Mouse (Mus musculus) forebrain, embryonic 15.5 days (tissue): ENCODE measurements at regions not wholly inside any gene's neighbourhood (a gene's known extent, or its start where the extent isn't known, plus 50 kb on each side); places are given as distances from the start of the nearest gene placed in this dataset.

Source experiments
- ATAC-seq: fragments of 200-750 bp; cut with Nextera tagmentation; replicated peaks from 2 replicates; pipeline ENCODE4 v1.8.0; 2017; ENCODE audit warnings: mild to moderate bottlenecking, moderate TSS enrichment, moderate library complexity
- H3K27ac ChIP-seq: fragments of 300-500 bp; sonication (generic); replicated peaks from 2 replicates; pipeline ENCODE4 v1.5.1; 2015; ENCODE audit warnings: mild to moderate bottlenecking, inconsistent platforms
- H3K27me3 ChIP-seq: fragments of 300-500 bp; sonication (generic); 2 replicates; pipeline ENCODE4 v1.6.1; 2015; ENCODE audit warnings: inconsistent platforms
- H3K36me3 ChIP-seq: fragments of 300-500 bp; sonication (generic); 2 replicates; pipeline ENCODE4 v1.6.1; 2015; ENCODE audit warnings: mild to moderate bottlenecking, inconsistent platforms
- H3K4me1 ChIP-seq: fragments of 300-500 bp; sonication (generic); 2 replicates; pipeline ENCODE4 v1.6.1; 2015; ENCODE audit warnings: inconsistent platforms
- H3K4me2 ChIP-seq: fragments of 300-500 bp; sonication (generic); replicated peaks from 2 replicates; pipeline ENCODE4 v1.6.1; 2015; ENCODE audit warnings: mild to moderate bottlenecking, inconsistent platforms
- H3K4me3 ChIP-seq: fragments of 300-500 bp; sonication (generic); 2 replicates; pipeline ENCODE4 v1.5.1; 2015; ENCODE audit warnings: mild to moderate bottlenecking, inconsistent platforms
- H3K9ac ChIP-seq: fragments of 300-500 bp; sonication (generic); replicated peaks from 2 replicates; pipeline ENCODE4 v1.6.1; 2015; ENCODE audit warnings: mild to moderate bottlenecking, inconsistent platforms
- H3K9me3 ChIP-seq: fragments of 300-500 bp; sonication (generic); 2 replicates; pipeline ENCODE4 v1.6.1; 2016; ENCODE audit warnings: inconsistent platforms
- WGBS: fragments of 180-500 bp; shearing (Covaris S2); methylation state at CpG from one replicate; pipeline ENCODE4 v1.1.7; 2015; ENCODE audit warnings: mixed read lengths; 5-methylcytosine and 5-hydroxymethylcytosine counted together

- no peaks in the 10 kb centered on the region for H3K9me3 ChIP-seq
- no peaks in the 10 kb centered on the region for H3K27me3 ChIP-seq
- WGBS, result 37% methylated on average over 2 of the region's 2 CpGs
- peaks cover 11% of the 10 kb centered on the region; the same call in 1 of the 2 replicates for H3K4me1 ChIP-seq
- no peak for ATAC-seq
- H3K27ac ChIP-seq, result 0 out of 2 replicates have a peak overlapping the region, but pooled peaks have one; percentile 23
- no peak overlapping the region for H3K4me3 ChIP-seq
- H3K9ac ChIP-seq, result no peak overlapping the region
- no peaks in the 10 kb centered on the region for H3K36me3 ChIP-seq
- H3K4me2 ChIP-seq, result no peak overlapping the region
Observed at GRCm38 (mm10) chr11:38034526-38035286, 798.9 kb upstream of the Tenm2 start.

- ATAC-seq, result no peak
- Histone ChIP-seq H3K27me3 (no peaks in the 10 kb centered on the region), H3K27ac (no peak overlapping the region), H3K4me2 (no peak overlapping the region), H3K9ac (no peak overlapping the region), H3K4me3 (no peak overlapping the region), H3K36me3 (no peaks in the 10 kb centered on the region), H3K4me1 (no peaks in the 10 kb centered on the region), H3K9me3 (no peaks in the 10 kb centered on the region)
Observed at GRCm38 (mm10) chr11:38021704-38022103, 785.9 kb upstream of the Tenm2 start.

- Histone ChIP-seq H3K9me3 (no peaks in the 10 kb centered on the region), H3K4me3 (no peak overlapping the region), H3K9ac (no peak overlapping the region), H3K4me1 (no peaks in the 10 kb centered on the region), H3K4me2 (no peak overlapping the region), H3K27me3 (no peaks in the 10 kb centered on the region), H3K27ac (no peak overlapping the region), H3K36me3 (no peaks in the 10 kb centered on the region)
- no peak for ATAC-seq
- 84% methylated on average over 2 of the region's 2 CpGs for WGBS
Observed at GRCm38 (mm10) chr11:37978131-37978530, 742.4 kb upstream of the Tenm2 start.

GRCm38 (mm10) chr11:37936439-37937134 is 700.8 kb upstream of the Tenm2 start:
- peak; percentile 77 for ATAC-seq
- Histone ChIP-seq H3K27me3 (no peaks in the 10 kb centered on the region), H3K4me1 (peaks cover 8% of the 10 kb centered on the region), H3K4me2 (no peak overlapping the region), H3K4me3 (no peak overlapping the region), H3K36me3 (no peaks in the 10 kb centered on the region), H3K9ac (no peak overlapping the region), H3K27ac (no peak overlapping the region; the same call in 1 of the 2 replicates), H3K9me3 (no peaks in the 10 kb centered on the region)
- WGBS, result 27% methylated on average over 5 of the region's 5 CpGs

GRCm38 (mm10) chr11:37913161-37913560 is 677.4 kb upstream of the Tenm2 start:
- WGBS, result 69% methylated on average over 2 of the region's 2 CpGs

DNA sequence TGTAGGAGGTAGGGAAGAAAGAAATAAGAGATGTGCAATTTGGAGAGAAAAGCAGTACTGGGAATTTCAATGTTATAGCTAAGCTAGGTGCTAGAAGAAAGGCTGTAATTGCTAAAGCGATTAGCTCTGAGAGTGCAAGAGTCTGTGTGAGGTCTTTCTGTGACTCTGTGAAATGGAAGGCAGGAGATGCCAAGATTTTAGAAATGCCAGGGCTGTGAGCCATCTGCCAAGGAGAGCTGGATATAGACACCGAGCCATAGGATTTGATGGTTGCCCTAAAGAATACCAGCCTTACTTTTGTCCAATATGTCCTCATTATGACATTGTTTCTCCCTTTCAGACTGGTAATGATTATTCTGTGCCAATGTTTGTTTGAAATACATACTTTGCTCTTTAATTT is 669.2 kb upstream of the Tenm2 start:
- Histone ChIP-seq H3K27ac (no peak overlapping the region), H3K36me3 (no peaks in the 10 kb centered on the region), H3K4me2 (no peak overlapping the region), H3K9ac (no peak overlapping the region), H3K4me3 (no peak overlapping the region), H3K9me3 (no peaks in the 10 kb centered on the region), H3K4me1 (no peaks in the 10 kb centered on the region), H3K27me3 (no peaks in the 10 kb centered on the region)
- WGBS, result 58% methylated on average over 2 of the region's 2 CpGs
- no peak for ATAC-seq

More at GRCm38 (mm10) chr11:37913161-37913560, 677.4 kb upstream of the Tenm2 start:
- Histone ChIP-seq H3K9me3 (no peaks in the 10 kb centered on the region), H3K27ac (no peak overlapping the region), H3K36me3 (no peaks in the 10 kb centered on the region), H3K4me2 (no peak overlapping the region), H3K27me3 (no peaks in the 10 kb centered on the region), H3K4me3 (no peak overlapping the region), H3K9ac (no peak overlapping the region), H3K4me1 (no peaks in the 10 kb centered on the region)
- no peak for ATAC-seq

GRCm38 (mm10) chr11:37897713-37898112 is 661.9 kb upstream of the Tenm2 start:
- no peak overlapping the region for H3K9ac ChIP-seq

DNA sequence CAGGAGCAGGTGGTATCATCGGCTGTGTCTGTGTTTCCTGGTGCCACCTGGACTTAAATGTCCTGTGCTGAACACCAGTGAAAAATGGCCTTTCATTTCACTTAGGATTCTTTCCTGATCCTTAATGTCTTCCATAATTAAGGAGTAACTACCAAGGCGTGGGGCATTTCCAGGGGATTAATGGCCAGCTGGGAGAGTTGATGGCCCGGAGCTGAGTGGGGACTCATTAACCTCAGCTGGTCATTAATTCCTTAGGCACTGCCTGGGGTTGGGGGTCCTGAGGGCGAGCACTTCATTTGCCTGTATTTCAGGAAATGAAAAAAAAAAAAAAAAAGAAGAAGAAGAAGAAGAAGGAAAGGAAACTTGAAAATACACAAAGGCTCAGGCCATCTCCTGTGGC is 647.0 kb upstream of the Tenm2 start:
- no peaks in the 10 kb centered on the region for H3K36me3 ChIP-seq
- 41% methylated on average over 4 of the region's 4 CpGs for WGBS
- ATAC-seq, result no peak
- H3K27ac ChIP-seq, result no peak overlapping the region
- H3K9ac ChIP-seq, result no peak overlapping the region
- no peak overlapping the region for H3K4me2 ChIP-seq
- H3K4me1 ChIP-seq, result no peaks in the 10 kb centered on the region
- no peaks in the 10 kb centered on the region for H3K9me3 ChIP-seq
- H3K4me3 ChIP-seq, result no peak overlapping the region
- no peaks in the 10 kb centered on the region for H3K27me3 ChIP-seq

More at GRCm38 (mm10) chr11:37897713-37898112, 661.9 kb upstream of the Tenm2 start:
- H3K9me3 ChIP-seq, result no peaks in the 10 kb centered on the region
- H3K27me3 ChIP-seq, result no peaks in the 10 kb centered on the region
- no peak for ATAC-seq
- H3K4me1 ChIP-seq, result no peaks in the 10 kb centered on the region
- H3K4me3 ChIP-seq, result no peak overlapping the region
- H3K27ac ChIP-seq, result no peak overlapping the region
- no peak overlapping the region for H3K4me2 ChIP-seq
- no peaks in the 10 kb centered on the region for H3K36me3 ChIP-seq

DNA sequence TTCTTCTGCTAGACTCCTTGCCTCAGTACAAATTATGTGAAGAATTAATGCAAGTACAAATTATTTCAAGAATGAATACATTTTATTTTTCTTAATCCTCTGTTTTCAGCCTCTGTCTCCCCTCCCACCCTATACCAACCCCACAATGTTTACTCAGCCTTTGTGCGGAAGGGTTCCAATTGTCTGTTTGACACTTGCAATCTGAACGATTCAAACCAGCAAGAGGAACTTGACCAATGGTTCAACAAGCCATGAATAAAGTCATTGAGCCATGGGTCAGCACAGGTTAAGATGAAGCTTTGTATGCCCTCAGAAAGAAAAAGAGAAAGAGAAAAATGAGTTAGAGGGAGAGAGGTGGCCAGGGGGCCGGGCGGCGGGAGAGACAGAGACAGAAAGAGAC is 601.5 kb upstream of the Tenm2 start:
- no peaks in the 10 kb centered on the region for H3K9me3 ChIP-seq
- no peak overlapping the region for H3K4me2 ChIP-seq
- H3K9ac ChIP-seq, result no peak overlapping the region
- H3K27ac ChIP-seq, result no peak overlapping the region
- ATAC-seq, result no peak
- 39% methylated on average over 5 of the region's 5 CpGs for WGBS
- no peak overlapping the region for H3K4me3 ChIP-seq
- no peaks in the 10 kb centered on the region for H3K36me3 ChIP-seq
- H3K27me3 ChIP-seq, result no peaks in the 10 kb centered on the region
- no peaks in the 10 kb centered on the region for H3K4me1 ChIP-seq

GRCm38 (mm10) chr11:37830975-37831374 is 595.2 kb upstream of the Tenm2 start:
- H3K36me3 ChIP-seq, result no peaks in the 10 kb centered on the region
- no peak overlapping the region for H3K9ac ChIP-seq
- no peak overlapping the region for H3K4me2 ChIP-seq
- H3K27me3 ChIP-seq, result no peaks in the 10 kb centered on the region
- no peaks in the 10 kb centered on the region for H3K9me3 ChIP-seq
- no peak for ATAC-seq
- no peak overlapping the region for H3K4me3 ChIP-seq
- 17% methylated on average over 3 of the region's 3 CpGs for WGBS
- H3K27ac ChIP-seq, result no peak overlapping the region
- H3K4me1 ChIP-seq, result no peaks in the 10 kb centered on the region

DNA sequence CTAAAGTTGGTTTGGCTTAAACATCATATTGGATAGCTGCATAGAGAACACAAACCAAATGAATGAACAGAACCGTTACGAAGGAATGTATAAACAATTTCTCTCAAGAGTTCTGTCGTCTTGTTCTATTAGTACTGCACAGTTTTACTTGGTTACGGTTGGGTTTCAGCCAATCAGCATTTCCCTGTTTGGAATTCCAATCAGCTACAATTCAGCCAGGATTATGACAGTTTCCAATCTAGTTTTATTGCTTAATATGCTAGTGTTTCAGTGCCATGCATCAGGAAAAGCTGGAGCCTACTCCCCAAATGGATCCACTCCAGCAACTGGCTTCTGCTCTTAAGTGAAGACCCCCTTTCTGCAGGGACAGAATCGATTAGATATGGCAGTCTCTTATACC is 571.0 kb upstream of the Tenm2 start:
- WGBS, result 64% methylated on average over 5 of the region's 5 CpGs
- no peaks in the 10 kb centered on the region for H3K4me1 ChIP-seq
- H3K9ac ChIP-seq, result no peak overlapping the region
- H3K27me3 ChIP-seq, result no peaks in the 10 kb centered on the region
- no peak overlapping the region for H3K27ac ChIP-seq
- ATAC-seq, result no peak
- H3K4me3 ChIP-seq, result no peak overlapping the region
- no peaks in the 10 kb centered on the region for H3K36me3 ChIP-seq
- no peaks in the 10 kb centered on the region for H3K9me3 ChIP-seq
- no peak overlapping the region for H3K4me2 ChIP-seq

DNA sequence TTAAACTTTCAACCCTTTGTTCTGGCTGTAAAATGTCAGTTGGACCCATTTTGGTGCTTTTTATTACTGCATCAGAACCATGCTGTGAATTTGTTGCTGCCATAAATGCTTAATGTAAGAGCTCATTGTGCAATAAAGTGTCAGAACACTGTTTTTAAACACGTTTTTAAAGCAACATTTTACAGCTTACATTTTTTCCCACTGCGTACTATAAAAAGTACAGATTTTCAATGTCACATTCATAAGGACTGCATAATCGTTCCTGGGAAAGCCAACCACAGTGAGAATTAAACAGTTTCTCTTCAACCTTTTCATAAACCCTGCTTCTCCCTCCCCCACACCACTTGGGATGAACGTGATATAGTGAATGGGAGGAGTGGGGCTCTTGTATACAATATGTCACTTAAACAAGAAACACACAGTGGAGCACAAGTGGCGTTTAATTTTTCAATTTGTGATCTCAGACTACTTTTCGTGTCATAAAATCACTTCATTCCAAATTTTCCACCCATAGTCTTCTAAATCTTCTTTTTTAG is 563.1 kb upstream of the Tenm2 start:
- WGBS, result 67% methylated on average over 6 of the region's 6 CpGs

More for the DNA sequence above, 563.1 kb upstream of the Tenm2 start:
- no peak overlapping the region for H3K9ac ChIP-seq
- no peaks in the 10 kb centered on the region for H3K9me3 ChIP-seq
- no peak for ATAC-seq
- H3K4me3 ChIP-seq, result no peak overlapping the region
- no peaks in the 10 kb centered on the region for H3K4me1 ChIP-seq
- H3K36me3 ChIP-seq, result no peaks in the 10 kb centered on the region
- no peak overlapping the region for H3K27ac ChIP-seq
- H3K27me3 ChIP-seq, result no peaks in the 10 kb centered on the region
- H3K4me2 ChIP-seq, result no peak overlapping the region
